Mouse (Mus musculus) lung, adult 2 months (tissue): ENCODE results near the gene Smpx.

Experiments used
- CTCF ChIP-seq: fragments of 200-500 bp; IDR thresholded peaks from 2 replicates; pipeline ENCODE4 v1.5.1; 2011; ENCODE audit warnings: mild to moderate bottlenecking, low read length, control low read depth; ENCODE audit not compliant: insufficient read depth
- POLR2A ChIP-seq: fragments of 200-500 bp; IDR thresholded peaks from 2 replicates; pipeline ENCODE4 v1.6.1; 2011; ENCODE audit warnings: low read depth, mild to moderate bottlenecking, control low read depth, low read length, borderline replicate concordance; ENCODE audit errors: extremely low read depth

- TF ChIP-seq CTCF (no peak), POLR2A (no peak)
Observed at GRCm38 (mm10) chrX:157707236-157707635, 8.5 kb downstream of the Smpx start.
